Mouse (Mus musculus) erythroblast, embryonic 14.5 days (primary cell): ENCODE data around the gene Tmcc1.

Experiments used
- GATA1 ChIP-seq: IDR thresholded peaks from 2 replicates; pipeline ENCODE4 v1.6.1; 2012; ENCODE audit warnings: low read length, inconsistent platforms, mixed read lengths
- TAL1 ChIP-seq: IDR thresholded peaks from 3 replicates; pipeline ENCODE4 v1.6.1; 2012; ENCODE audit warnings: low read length, inconsistent platforms, mixed read lengths

DNA sequence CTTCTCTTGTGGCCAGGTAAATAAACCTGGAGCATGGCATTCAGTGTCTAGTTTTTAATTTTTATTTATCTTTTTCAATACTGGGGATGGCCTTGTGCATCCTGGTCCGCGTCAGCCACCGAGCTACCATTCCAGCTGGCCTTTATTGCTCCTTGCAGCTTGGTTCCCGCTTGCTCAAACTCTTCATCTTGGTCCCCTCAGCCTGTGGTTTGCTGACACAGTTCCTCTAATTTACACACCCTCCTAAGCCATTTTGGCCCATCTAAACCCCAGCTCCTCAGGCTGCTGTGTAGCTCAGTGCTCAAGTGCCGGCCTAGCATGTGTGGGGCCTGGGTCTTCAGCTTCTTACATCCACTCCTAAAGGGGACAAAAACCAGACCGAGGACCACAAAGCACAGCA lies 179.2 kb downstream of the Tmcc1 start:
- TF ChIP-seq TAL1: no peak
- no peak for TF ChIP-seq GATA1
